Mouse (Mus musculus): ENCODE measurements around the gene Ak8. TPM values are rescaled to one million over a fixed set of nuclear protein-coding genes. Genes with fewer than 3 reads are reported as not detected.

The Ak8 gene
- polyA plus RNA-seq, 1 experiment from 2014 or later, result 0.70 TPM

DNA sequence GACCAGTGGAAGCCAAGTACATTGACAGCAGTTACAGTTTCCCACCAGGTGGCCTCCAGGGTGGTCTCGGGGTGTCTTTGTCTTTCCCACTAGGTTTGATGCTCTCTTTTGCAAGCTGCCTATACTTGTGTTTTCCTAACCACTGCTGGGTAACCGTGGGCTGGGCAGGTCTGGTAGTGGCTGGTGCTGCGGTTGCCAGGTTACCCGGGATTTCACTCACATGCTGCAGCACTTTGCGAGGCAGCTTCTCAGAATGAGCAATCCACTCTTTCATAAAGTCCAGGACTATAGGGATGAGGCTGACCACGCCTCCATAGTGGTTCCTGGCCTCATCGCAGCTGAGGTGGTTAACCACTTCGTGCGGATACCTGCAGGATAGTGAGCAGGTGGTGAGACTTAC lies 7.3 kb upstream of the Ak8 start:
- DNase-seq (ENCODE audit: low spot score), result no peak
- Histone ChIP-seq H3K27me3 (replicated peaks; ENCODE audit: low read depth, poor library complexity, severe bottlenecking) (no peaks in the 10 kb centered on the region), H3K4me1 (peaks cover 4% of the 10 kb centered on the region), H3K36me3 (replicated peaks) (peaks cover 12% of the 10 kb centered on the region), H3K4me3 (no peak overlapping the region), H3K9me3 (no peaks in the 10 kb centered on the region), H3K27ac (replicated peaks) (no peak overlapping the region)
- 80% methylated on average over 9 of the region's 9 CpGs for WGBS

DNA sequence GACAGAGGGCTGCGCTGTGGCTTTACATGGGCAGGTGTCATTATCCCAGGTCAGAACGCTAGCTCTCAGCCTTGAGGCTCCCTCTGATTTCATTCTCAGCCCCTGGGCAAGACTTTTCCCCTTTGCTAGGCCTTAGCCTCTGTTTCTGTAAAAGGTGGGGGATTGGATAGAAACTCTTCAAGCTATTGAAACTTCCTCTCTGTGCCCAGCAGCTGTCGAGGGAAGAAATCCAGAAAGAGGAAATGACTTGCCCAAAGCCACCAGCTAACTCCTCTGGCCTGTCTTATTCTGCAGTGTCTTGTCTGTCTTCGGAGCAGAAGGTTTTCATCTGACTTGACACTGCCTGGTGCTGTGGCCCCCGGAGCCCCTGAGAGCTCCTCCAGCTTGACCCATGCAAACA lies 1.4 kb upstream of the Ak8 start:
- H3K4me1 ChIP-seq, result peaks cover 33% of the 10 kb centered on the region
- H3K27ac ChIP-seq (replicated peaks), result no peak overlapping the region
- 73% methylated on average over 5 of the region's 5 CpGs for WGBS
- H3K36me3 ChIP-seq (replicated peaks), result no peaks in the 10 kb centered on the region
- H3K9me3 ChIP-seq, result no peaks in the 10 kb centered on the region
- DNase-seq (ENCODE audit: low spot score), result no peak
- no peaks in the 10 kb centered on the region for H3K27me3 ChIP-seq (replicated peaks; ENCODE audit: low read depth, poor library complexity, severe bottlenecking)
- H3K4me3 ChIP-seq, result no peak overlapping the region

GRCm38 (mm10) chr2:28701646-28702262 lies 1.8 kb downstream of the Ak8 start:
- WGBS, result 69% methylated on average over 8 of the region's 8 CpGs
- Histone ChIP-seq H3K36me3 (replicated peaks) (no peaks in the 10 kb centered on the region), H3K4me1 (peaks cover 44% of the 10 kb centered on the region), H3K27me3 (replicated peaks; ENCODE audit: low read depth, poor library complexity, severe bottlenecking) (no peaks in the 10 kb centered on the region), H3K27ac (replicated peaks) (no peak overlapping the region), H3K9me3 (no peaks in the 10 kb centered on the region), H3K4me3 (no peak overlapping the region)
- no peak for DNase-seq (ENCODE audit: low spot score)

DNA sequence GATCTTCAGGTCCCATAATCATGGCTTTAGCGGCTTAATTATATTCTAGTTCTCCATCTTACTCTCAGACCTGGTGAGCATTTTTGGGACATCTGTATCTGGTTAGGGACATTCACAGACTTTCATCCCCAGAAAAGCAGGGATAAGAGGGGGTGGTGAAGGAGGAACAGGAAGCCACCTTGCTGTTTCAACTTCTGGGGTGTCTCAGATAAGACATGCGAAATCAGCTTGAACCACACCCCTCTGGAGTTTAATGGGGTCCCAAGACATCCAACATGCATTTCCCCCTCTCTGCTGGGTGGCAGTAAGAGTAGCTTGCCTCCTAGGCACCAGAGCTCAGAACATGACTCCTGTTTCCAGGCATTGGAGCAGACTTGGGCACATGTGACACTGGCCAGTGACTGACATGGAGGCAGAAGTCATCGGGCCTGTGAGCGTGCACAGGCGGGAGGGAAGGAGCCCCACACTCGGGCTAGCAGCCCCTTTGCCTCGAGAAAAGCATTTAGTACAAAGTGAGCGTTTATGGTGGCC lies 6.2 kb downstream of the Ak8 start:
- no peak for DNase-seq (ENCODE audit: low spot score)
- Histone ChIP-seq H3K27ac (replicated peaks) (no peak overlapping the region; the same call in 1 of the 2 replicates), H3K4me1 (peaks cover 26% of the 10 kb centered on the region), H3K4me3 (no peak overlapping the region), H3K9me3 (no peaks in the 10 kb centered on the region), H3K36me3 (replicated peaks) (no peaks in the 10 kb centered on the region), H3K27me3 (replicated peaks; ENCODE audit: low read depth, poor library complexity, severe bottlenecking) (no peaks in the 10 kb centered on the region)
- WGBS, result 70% methylated on average over 8 of the region's 8 CpGs

DNA sequence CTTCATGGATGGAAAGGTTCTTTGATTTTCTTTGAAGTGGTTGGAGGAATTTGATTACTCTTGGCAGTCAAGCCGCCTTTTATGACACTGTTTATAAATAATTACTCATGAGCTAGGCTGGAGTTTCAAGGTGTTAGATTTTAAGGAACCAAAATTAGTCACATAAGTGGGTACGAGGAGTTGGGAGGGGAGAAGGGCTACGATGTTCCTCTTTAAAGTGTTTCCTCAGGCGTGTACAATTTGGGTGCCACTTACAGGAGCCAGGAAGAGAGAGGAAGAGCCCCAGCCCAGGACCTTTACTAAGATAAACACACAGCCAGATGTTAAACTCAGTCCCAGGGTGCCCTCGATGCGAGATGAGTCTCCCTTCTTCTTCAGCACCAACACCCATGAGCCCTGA lies 6.8 kb downstream of the Ak8 start:
- WGBS, result 71% methylated on average over 6 of the region's 6 CpGs

GRCm38 (mm10) chr2:28713036-28713435 lies 13.1 kb downstream of the Ak8 start:
- H3K9me3 ChIP-seq, result no peaks in the 10 kb centered on the region
- no peaks in the 10 kb centered on the region for H3K36me3 ChIP-seq (replicated peaks)
- H3K27me3 ChIP-seq (replicated peaks; ENCODE audit: low read depth, poor library complexity, severe bottlenecking), result no peaks in the 10 kb centered on the region; the same call in 1 of the 2 replicates
- H3K27ac ChIP-seq (replicated peaks), result peak overlapping the region; percentile 21; the same call in 1 of the 2 replicates
- H3K4me1 ChIP-seq, result peaks cover 21% of the 10 kb centered on the region
- H3K4me3 ChIP-seq, result no peak overlapping the region
- no peak for DNase-seq (ENCODE audit: low spot score)
- WGBS, result 86% methylated on average over 8 of the region's 8 CpGs

More for the DNA sequence above, 6.8 kb downstream of the Ak8 start:
- H3K27me3 ChIP-seq (replicated peaks; ENCODE audit: low read depth, poor library complexity, severe bottlenecking), result no peaks in the 10 kb centered on the region
- H3K4me1 ChIP-seq, result peaks cover 27% of the 10 kb centered on the region
- H3K4me3 ChIP-seq, result no peak overlapping the region
- no peak overlapping the region for H3K27ac ChIP-seq (replicated peaks)
- DNase-seq (ENCODE audit: low spot score), result no peak
- H3K9me3 ChIP-seq, result no peaks in the 10 kb centered on the region
- no peaks in the 10 kb centered on the region for H3K36me3 ChIP-seq (replicated peaks)

GRCm38 (mm10) chr2:28722419-28722818 lies 22.5 kb downstream of the Ak8 start:
- no peak for DNase-seq (ENCODE audit: low spot score)
- H3K9me3 ChIP-seq, result no peaks in the 10 kb centered on the region
- peaks cover 11% of the 10 kb centered on the region for H3K27me3 ChIP-seq (replicated peaks; ENCODE audit: low read depth, poor library complexity, severe bottlenecking)
- H3K36me3 ChIP-seq (replicated peaks), result no peaks in the 10 kb centered on the region
- H3K4me1 ChIP-seq, result peaks cover 19% of the 10 kb centered on the region
- H3K27ac ChIP-seq (replicated peaks), result no peak overlapping the region
- no peak overlapping the region for H3K4me3 ChIP-seq
- 90% methylated on average over 8 of the region's 8 CpGs for WGBS

- peaks cover 22% of the 10 kb centered on the region for H3K27me3 ChIP-seq (replicated peaks; ENCODE audit: low read depth, poor library complexity, severe bottlenecking)
- H3K27ac ChIP-seq (replicated peaks), result no peak overlapping the region
- peaks cover 29% of the 10 kb centered on the region for H3K4me1 ChIP-seq
- no peaks in the 10 kb centered on the region for H3K36me3 ChIP-seq (replicated peaks)
- WGBS, result 63% methylated on average over 9 of the region's 9 CpGs
- DNase-seq (ENCODE audit: low spot score), result no peak
- no peak overlapping the region for H3K4me3 ChIP-seq
- H3K9me3 ChIP-seq, result no peaks in the 10 kb centered on the region
Measured at GRCm38 (mm10) chr2:28723912-28724311, 23.9 kb downstream of the Ak8 start.

DNA sequence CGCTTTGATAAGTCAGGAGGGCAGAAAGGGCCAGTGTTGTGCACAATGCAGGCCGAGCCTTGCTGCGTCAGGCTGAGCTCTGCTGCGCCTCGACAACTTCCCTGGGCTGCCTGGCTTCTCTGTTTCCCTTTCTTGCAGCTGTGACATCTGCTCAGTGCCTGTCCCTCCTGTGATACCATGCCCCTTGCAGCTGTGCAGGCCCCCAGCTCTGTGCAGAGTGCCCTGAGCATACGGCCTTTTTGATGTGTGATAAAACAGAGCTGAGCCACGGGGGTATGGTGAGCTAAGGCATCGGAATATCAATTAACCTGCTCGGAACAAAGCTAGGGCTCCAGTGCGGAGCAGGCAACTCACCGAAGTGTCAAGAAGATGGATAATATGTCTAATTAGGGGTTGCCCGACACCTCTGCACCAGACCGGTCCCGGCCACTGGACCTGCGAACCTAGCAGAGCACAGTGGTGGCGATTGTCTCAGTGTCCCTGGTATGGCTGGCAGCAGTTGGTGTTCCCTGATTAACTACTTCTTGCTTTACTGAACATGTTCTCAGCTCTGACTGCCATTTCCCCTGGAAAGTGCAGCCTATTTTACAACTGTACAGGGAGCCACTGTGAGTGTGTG lies 27.9 kb downstream of the Ak8 start:
- 0 out of 2 replicates have a peak overlapping the region, but pooled peaks have one; percentile 5 for H3K4me3 ChIP-seq
- H3K36me3 ChIP-seq (replicated peaks), result no peaks in the 10 kb centered on the region
- H3K27me3 ChIP-seq (replicated peaks; ENCODE audit: low read depth, poor library complexity, severe bottlenecking), result peaks cover 26% of the 10 kb centered on the region
- WGBS, result 32% methylated on average over 16 of the region's 16 CpGs
- H3K4me1 ChIP-seq, result peaks cover 29% of the 10 kb centered on the region
- no peak for DNase-seq (ENCODE audit: low spot score)
- H3K27ac ChIP-seq (replicated peaks), result peak overlapping the region; percentile 65
- H3K9me3 ChIP-seq, result no peaks in the 10 kb centered on the region

DNA sequence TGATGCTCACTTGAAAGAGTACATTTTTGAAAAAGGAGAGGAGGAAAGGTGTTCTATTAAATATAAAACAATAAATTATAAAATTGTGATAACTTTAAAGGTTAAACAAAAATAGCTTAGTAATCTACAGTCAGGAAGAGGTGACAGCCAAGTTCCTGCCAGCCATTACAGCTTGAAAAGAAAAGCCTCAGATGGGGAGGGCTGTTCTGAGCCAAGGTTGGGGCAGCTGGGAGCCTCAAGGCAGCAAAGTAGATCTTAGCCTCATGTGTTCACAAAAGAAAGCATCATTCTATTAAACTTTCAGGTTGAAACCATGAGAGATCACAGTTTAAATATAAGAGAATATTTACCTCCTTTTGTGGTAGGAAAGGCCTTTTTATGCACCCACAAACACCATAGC lies 30.7 kb downstream of the Ak8 start:
- Histone ChIP-seq H3K27me3 (replicated peaks; ENCODE audit: low read depth, poor library complexity, severe bottlenecking) (peaks cover 26% of the 10 kb centered on the region), H3K4me3 (no peak overlapping the region), H3K9me3 (no peaks in the 10 kb centered on the region), H3K36me3 (replicated peaks) (no peaks in the 10 kb centered on the region), H3K27ac (replicated peaks) (no peak overlapping the region), H3K4me1 (peaks cover 24% of the 10 kb centered on the region)
- no peak for DNase-seq (ENCODE audit: low spot score)

DNA sequence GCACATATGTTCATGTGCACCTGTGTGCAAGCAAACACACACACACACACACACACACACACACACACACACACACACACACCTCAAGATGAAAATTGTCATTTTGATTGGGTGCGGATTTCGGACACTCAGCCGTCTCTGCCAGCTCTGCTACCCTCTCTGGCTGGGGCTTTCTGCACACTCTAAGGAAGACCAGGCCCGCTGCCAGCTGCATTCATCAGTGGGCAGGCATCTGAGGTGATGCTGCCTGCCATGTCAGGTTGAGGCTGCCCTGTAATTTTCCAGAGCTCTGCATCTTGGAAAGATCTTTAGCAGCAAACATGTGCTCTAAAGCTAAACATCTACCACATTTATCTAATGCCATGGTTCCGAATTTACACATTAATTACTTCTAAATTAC lies 37.1 kb downstream of the Ak8 start:
- Histone ChIP-seq H3K27ac (replicated peaks) (no peak overlapping the region), H3K27me3 (replicated peaks; ENCODE audit: low read depth, poor library complexity, severe bottlenecking) (peaks cover 15% of the 10 kb centered on the region; the same call in 1 of the 2 replicates), H3K9me3 (no peaks in the 10 kb centered on the region), H3K36me3 (replicated peaks) (no peaks in the 10 kb centered on the region), H3K4me3 (no peak overlapping the region), H3K4me1 (peaks cover 10% of the 10 kb centered on the region)
- WGBS, result 86% methylated on average over 5 of the region's 5 CpGs
- DNase-seq (ENCODE audit: low spot score), result no peak

- Histone ChIP-seq H3K27me3 (replicated peaks; ENCODE audit: low read depth, poor library complexity, severe bottlenecking) (peaks cover 20% of the 10 kb centered on the region), H3K9me3 (no peaks in the 10 kb centered on the region), H3K4me3 (no peak overlapping the region), H3K4me1 (peaks cover 10% of the 10 kb centered on the region), H3K27ac (replicated peaks) (no peak overlapping the region), H3K36me3 (replicated peaks) (no peaks in the 10 kb centered on the region)
- 87% methylated on average over 5 of the region's 5 CpGs for whole genome bisulfite sequencing
- DNase-seq (ENCODE audit: low spot score), result no peak
Measured at GRCm38 (mm10) chr2:28740159-28740558, 40.2 kb downstream of the Ak8 start.

DNA sequence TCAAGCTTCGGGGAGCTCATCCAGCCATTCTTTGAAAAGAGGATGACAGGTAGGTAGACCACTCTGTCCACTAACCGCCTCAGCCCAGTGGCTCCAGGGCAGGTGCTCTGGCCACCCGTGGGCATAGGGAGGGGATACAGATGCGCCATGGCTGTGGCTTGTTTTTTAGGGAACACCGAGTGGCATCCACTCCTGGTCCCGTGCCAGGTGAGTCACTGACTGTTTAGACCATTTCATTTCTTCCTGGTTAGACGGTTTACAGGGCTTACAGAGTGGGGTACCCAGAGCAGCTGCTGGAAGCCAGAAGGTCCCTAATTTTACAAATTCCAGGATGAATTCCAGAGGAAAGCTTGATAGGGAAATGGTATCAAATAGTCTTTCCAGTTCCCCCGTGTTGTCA lies 42.7 kb downstream of the Ak8 start:
- no peaks in the 10 kb centered on the region for H3K36me3 ChIP-seq (replicated peaks)
- H3K4me1 ChIP-seq, result peaks cover 9% of the 10 kb centered on the region
- no peak overlapping the region for H3K27ac ChIP-seq (replicated peaks)
- no peaks in the 10 kb centered on the region for H3K9me3 ChIP-seq
- H3K27me3 ChIP-seq (replicated peaks; ENCODE audit: low read depth, poor library complexity, severe bottlenecking), result peaks cover 25% of the 10 kb centered on the region
- no peak overlapping the region for H3K4me3 ChIP-seq
- DNase-seq (ENCODE audit: low spot score), result no peak
- WGBS, result 85% methylated on average over 8 of the region's 8 CpGs

Data from embryonic facial prominence, embryonic 10.5 days (tissue).